Mouse (Mus musculus) monocyte, adult 5-6 weeks (primary cell): Measurements from ENCODE around the gene Abi1. TPM values are rescaled to one million over a fixed set of nuclear protein-coding genes. Genes with fewer than 3 reads are reported as not detected.
"Not testable (repeated sequence)": the region's sequence is repeated elsewhere in the genome, so short reads cannot be mapped to it uniquely, and the experiment has no call there.

ENCODE experiments used
- ATAC-seq: fragments of 153-309, 156-312 bp; replicated peaks from 2 replicates; pipeline ENCODE4 v1.8.0; 2017; ENCODE audit warnings: mild to moderate bottlenecking; ENCODE audit not compliant: low TSS enrichment, insufficient number of reproducible peaks, severe bottlenecking, poor library complexity, low FRiP score
- total RNA-seq: library from RNA; stranded (forward); fragments of 200-1000, 200-491, 200-594 nt; gene quantifications from 3 replicates; pipeline ENCODE4 v1.2.3, GENCODE M21; 2017

Abi1 gene
- total RNA-seq: 253 to 335 TPM (median 321 TPM) in 3 replicates

GRCm38 (mm10) chr2:23040001-23040646, at the start of gene Abi1:
Gene Abi1, minus strand, starts transcription at chr2:23040241.
- ATAC-seq: peak; percentile 75

- ATAC-seq: no peak
Observed at GRCm38 (mm10) chr2:23084540-23084939, 44.5 kb upstream of the Abi1 start.

GRCm38 (mm10) chr2:23078588-23078987, 38.5 kb upstream of the Abi1 start:
- no peak for ATAC-seq

GRCm38 (mm10) chr2:23077693-23078092, 37.7 kb upstream of the Abi1 start:
- 0 out of 2 replicates have a peak, but pooled peaks have one; percentile 50 for ATAC-seq

DNA sequence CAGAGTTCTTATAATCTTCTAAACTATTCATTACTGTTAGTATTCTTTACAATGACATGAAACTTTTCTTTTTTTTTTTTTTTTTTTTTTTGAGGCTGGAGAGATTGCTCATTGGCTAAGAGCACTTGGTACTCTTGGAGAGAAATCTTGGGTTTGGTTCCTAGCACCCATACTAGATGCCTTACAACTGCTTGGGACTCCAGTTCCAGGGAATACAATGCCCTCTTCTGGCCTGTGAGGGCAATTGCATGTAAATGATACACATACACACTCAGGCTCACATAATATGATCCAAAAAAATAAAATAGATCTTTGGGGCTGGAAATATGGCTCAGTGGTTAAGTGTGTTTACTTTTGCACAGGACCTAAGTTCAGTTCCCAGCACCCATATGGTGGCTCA, 36.7 kb upstream of the Abi1 start:
- no peak for ATAC-seq

GRCm38 (mm10) chr2:23075846-23076245, 35.8 kb upstream of the Abi1 start:
- ATAC-seq: no peak

DNA sequence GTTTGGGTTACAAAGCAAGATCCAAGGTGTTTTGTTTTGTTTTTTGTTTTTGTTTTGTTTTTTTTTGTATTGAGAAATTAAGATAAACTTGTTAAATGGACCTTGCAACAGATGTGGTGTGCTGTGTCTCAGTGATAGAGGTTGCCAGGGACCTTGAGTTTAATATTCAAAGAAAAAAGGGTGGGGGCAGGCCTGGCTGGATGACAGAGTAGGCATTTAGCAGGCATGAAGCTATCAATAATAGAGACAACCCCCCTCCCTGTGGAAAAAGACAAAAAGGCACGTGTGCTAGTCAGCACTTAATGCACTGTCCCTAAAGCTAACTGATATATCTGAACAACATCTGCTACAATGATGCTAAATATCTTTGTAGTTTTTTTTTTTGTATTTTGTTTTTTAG, 31.4 kb upstream of the Abi1 start:
- ATAC-seq: no peak

- no peak for ATAC-seq
Observed at GRCm38 (mm10) chr2:23070491-23070890, 30.4 kb upstream of the Abi1 start.

GRCm38 (mm10) chr2:23068894-23069744, 29.1 kb upstream of the Abi1 start:
- peak; percentile 72 for ATAC-seq

DNA sequence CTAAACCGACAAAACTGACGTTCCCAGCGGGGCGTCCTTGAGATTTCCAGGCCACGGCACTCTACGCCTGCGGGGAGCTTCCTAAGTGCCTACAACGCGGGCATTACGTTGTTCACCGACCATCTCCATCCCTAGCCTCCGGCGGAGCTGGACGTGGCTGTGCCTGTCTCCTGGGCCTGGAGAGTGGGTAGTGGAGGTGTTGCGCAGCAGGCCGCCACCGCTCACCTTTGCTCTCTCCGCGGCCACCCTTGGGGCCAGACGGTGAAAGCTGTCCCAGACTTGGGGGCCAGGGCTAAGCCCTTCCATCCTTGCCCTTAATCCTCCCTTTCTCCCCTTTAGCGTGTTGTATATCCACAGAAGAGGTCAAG, 28.3 kb upstream of the Abi1 start:
- ATAC-seq: peak; percentile 15

- ATAC-seq: peak; percentile 91
Observed at GRCm38 (mm10) chr2:23067552-23068369, 27.7 kb upstream of the Abi1 start, which contains the start of gene Acbd5. Gene Acbd5, plus strand, starts transcription at chr2:23068167.

- peak; percentile 93 for ATAC-seq
Observed at GRCm38 (mm10) chr2:23052523-23052922, 12.5 kb upstream of the Abi1 start.

DNA sequence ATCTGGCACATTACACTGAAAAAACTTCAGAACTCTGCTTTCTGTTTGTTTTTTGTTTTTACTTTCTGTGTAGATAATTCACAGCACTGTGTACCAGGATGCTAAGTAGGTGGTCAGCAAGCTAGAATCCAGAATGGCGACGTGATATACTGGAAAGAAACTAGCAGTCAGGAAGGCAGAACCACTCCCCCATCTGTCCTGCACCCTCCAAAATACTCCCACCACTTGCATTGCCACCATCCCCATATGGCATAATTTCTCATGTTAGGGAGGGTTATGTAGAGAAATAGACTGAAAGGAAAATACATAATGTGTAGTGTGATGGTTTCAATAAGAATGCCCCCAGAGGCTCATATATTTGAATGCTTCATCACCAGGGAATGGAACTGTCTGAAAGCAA, 11.8 kb upstream of the Abi1 start:
- no peak for ATAC-seq

GRCm38 (mm10) chr2:23048006-23048405, 8.0 kb upstream of the Abi1 start:
- ATAC-seq: peak; percentile 71

DNA sequence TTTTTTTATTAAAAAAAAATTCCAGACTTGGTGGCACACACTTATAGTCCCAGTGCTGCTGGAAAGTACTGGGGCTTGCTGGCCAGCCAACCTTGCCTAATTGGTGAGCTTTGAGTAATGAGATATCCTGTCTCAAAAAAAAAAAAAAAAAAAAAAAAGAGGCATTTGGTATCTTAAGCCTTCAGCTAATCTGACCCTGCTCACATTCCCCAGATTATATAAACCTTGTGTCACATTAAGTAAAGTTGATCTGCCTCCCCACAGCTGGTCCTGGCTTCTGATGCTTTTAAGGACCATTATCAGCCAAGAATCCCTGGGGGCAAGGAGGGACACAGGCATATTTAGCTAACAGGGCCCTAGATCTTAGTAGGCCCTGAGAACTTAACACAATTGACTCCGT, 5.7 kb upstream of the Abi1 start:
- ATAC-seq: no peak

GRCm38 (mm10) chr2:23042189-23042588, 2.1 kb upstream of the Abi1 start:
- no peak for ATAC-seq

DNA sequence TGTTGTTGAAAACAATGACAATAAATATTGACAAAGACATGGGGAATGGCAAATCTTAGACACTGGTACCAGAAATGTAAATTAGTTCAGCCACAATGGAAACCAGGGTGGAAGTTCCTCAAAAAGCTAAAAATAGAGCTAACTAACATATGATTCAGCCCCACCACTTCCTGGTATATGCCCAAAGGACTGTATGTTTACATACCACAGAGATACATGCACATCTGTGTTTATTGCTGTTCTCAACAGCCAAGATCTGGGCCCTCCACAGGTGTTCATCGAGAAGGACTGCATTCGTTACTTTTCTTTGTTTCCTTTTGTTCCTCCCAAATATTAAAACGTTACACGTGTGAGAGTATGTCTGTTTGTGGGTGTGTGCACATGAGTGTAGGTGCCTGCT, 1.4 kb upstream of the Abi1 start:
- ATAC-seq: peak; percentile 68

DNA sequence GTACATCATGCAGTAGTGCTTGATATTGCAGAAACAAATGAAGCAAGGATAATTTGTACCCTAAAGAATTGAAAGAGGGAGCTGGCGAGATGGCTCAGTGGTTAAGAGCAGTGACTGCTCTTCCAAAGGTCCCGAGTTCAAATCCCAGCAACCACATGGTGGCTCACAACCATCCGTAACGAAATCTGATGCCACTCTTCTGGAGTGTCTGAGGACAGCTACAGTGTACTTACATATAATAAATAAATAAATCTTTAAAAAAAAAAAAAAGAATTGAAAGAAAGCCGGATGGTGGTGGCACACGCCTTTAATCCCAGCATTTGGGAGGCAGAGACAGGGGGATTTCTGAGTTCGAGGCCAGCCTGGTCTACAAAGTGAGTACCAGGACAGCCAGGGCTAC, 649 bp upstream of the Abi1 start:
- ATAC-seq: not testable (repeated sequence)
